Mouse (Mus musculus) liver, embryonic 12.5 days (tissue): Measurements from ENCODE around the gene Hist1h2be. TPM values are rescaled to one million over a fixed set of nuclear protein-coding genes. Genes with fewer than 3 reads are reported as not detected.
"Not testable (repeated sequence)": the region's sequence is repeated elsewhere in the genome, so short reads cannot be mapped to it uniquely, and the experiment has no call there.

ENCODE experiments used
- ATAC-seq: fragments of 200-750 bp; cut with Nextera tagmentation; 2 replicates; pipeline ENCODE4 v1.8.0; 2017; ENCODE audit warnings: moderate number of reproducible peaks, mild to moderate bottlenecking, moderate library complexity
- H3K27ac ChIP-seq: fragments of 300-500 bp; sonication (generic); 2 replicates; pipeline ENCODE4 v1.5.1; 2016; ENCODE audit warnings: mild to moderate bottlenecking
- H3K27me3 ChIP-seq: fragments of 300-500 bp; sonication (generic); replicated peaks from 2 replicates; pipeline ENCODE4 v1.6.1; 2016; ENCODE audit warnings: mild to moderate bottlenecking, moderate library complexity
- H3K36me3 ChIP-seq: fragments of 300-500 bp; sonication (generic); 2 replicates; pipeline ENCODE4 v1.6.1; 2016; ENCODE audit warnings: mild to moderate bottlenecking, moderate library complexity
- H3K4me1 ChIP-seq: fragments of 300-500 bp; sonication (generic); 2 replicates; pipeline ENCODE4 v1.6.1; 2016
- H3K4me2 ChIP-seq: fragments of 300-500 bp; sonication (generic); 2 replicates; pipeline ENCODE4 v1.6.1; 2016; ENCODE audit warnings: mild to moderate bottlenecking, moderate library complexity
- H3K4me3 ChIP-seq: fragments of 300-500 bp; sonication (generic); 2 replicates; pipeline ENCODE4 v1.5.1; 2016; ENCODE audit warnings: mild to moderate bottlenecking, moderate library complexity
- H3K9ac ChIP-seq: fragments of 300-500 bp; sonication (generic); 2 replicates; pipeline ENCODE4 v1.6.1; 2016; ENCODE audit warnings: mild to moderate bottlenecking, moderate library complexity
- H3K9me3 ChIP-seq: fragments of 300-500 bp; sonication (generic); replicated peaks from 2 replicates; pipeline ENCODE4 v1.6.1; 2016; ENCODE audit warnings: mild to moderate bottlenecking, moderate library complexity
- WGBS: fragments of 180-500 bp; shearing (Covaris S2); methylation state at CpG from one replicate; pipeline ENCODE4 v1.1.7; 2016; ENCODE audit not compliant: insufficient replicate concordance; 5-methylcytosine and 5-hydroxymethylcytosine counted together
- polyA plus RNA-seq: library from polyadenylated mRNA; unstranded; fragments of >200 nt; fragmentation: Nextera tagmentation; extraction: Ambion mirVana; gene quantifications from 2 replicates; pipeline ENCODE4 v1.2.1, GENCODE M21; 2016

The Hist1h2be gene
- polyA plus RNA-seq: 2.1 and 2.2 TPM in 2 replicates

DNA sequence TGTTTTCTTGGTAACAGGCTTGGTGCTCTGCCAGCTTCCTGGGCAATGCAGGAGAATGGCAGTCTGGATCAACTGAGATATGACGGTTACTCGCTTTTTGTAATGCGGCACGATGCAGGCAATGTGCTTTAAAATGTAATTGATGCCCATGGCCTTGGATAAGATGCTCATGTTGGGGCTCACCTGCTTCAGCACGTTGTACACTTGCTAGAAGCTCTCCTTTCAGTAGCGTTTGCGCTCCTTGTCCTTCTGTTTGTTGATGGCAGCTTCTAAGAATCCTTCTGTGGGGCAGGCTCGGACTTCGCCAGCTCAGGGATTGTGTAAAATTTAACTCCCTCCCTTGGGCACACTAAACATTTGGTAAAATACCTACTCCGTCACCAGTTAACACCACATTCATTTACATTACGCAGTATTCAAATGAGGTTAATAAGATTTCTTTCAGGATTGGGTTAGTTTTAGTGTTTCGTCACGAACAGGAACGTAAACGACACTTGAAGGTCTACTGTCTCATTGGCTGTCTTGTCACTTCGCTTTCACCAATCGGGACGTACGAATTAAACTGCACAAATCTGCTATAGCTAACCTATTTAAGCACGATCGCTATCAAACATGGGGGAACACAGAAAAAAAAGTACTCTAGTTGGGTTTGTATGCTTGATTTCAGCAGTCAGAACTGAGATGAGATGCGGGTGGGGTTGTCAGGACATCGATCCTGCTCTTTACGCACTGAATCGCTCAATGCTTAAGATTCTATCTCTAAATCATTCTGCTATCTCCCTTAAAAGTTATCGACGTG lies at the start of gene Hist1h2be:
Gene Hist1h2be, minus strand, starts transcription at position 392 of the 799 bp plus-strand sequence.
- peak; percentile 73 for ATAC-seq

DNA sequence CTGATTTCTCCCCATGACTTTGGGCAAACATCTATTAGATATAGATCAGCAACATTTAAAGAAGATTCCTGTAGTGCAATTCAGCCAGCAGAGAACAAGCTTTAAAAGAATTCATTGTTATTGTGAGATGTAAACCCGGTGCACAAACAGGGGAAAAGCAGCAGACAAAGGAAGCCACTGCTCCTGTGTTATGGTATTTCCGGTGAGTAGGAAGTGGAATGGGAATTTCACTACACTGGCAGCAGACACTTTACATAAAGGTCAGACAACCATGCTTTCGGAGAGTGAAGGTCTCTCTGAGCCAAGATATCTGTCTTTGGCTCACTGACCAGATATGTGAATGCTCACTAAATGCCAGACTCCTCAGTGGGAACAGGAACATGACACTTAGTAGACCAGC lies 41.6 kb upstream of the Hist1h2be start:
- no peaks in the 10 kb centered on the region for H3K36me3 ChIP-seq
- peaks cover 14% of the 10 kb centered on the region; the same call in 1 of the 2 replicates for H3K27me3 ChIP-seq
- no peaks in the 10 kb centered on the region for H3K9me3 ChIP-seq
- no peak overlapping the region for H3K4me3 ChIP-seq
- no peak overlapping the region for H3K27ac ChIP-seq
- no peaks in the 10 kb centered on the region for H3K4me1 ChIP-seq
- no peak overlapping the region for H3K4me2 ChIP-seq
- H3K9ac ChIP-seq: no peak overlapping the region
- WGBS: 72% methylated on average over 3 of the region's 3 CpGs
- no peak for ATAC-seq

More for the DNA sequence above, at the start of gene Hist1h2be:
- H3K36me3 ChIP-seq: no peaks in the 10 kb centered on the region
- H3K4me2 ChIP-seq: peak within 1 kb of the TSS; percentile 90
- H3K27me3 ChIP-seq: peaks cover 8% of the 10 kb centered on the region; the same call in 1 of the 2 replicates
- H3K4me3 ChIP-seq: peak within 1 kb of the TSS; percentile 72
- no peaks in the 10 kb centered on the region for H3K9me3 ChIP-seq
- peak within 1 kb of the TSS; percentile 100 for H3K27ac ChIP-seq
- H3K4me1 ChIP-seq: peaks cover 28% of the 10 kb centered on the region
- H3K9ac ChIP-seq: peak within 1 kb of the TSS; percentile 97
- under 1% methylated on average over 27 of the region's 27 CpGs for WGBS

DNA sequence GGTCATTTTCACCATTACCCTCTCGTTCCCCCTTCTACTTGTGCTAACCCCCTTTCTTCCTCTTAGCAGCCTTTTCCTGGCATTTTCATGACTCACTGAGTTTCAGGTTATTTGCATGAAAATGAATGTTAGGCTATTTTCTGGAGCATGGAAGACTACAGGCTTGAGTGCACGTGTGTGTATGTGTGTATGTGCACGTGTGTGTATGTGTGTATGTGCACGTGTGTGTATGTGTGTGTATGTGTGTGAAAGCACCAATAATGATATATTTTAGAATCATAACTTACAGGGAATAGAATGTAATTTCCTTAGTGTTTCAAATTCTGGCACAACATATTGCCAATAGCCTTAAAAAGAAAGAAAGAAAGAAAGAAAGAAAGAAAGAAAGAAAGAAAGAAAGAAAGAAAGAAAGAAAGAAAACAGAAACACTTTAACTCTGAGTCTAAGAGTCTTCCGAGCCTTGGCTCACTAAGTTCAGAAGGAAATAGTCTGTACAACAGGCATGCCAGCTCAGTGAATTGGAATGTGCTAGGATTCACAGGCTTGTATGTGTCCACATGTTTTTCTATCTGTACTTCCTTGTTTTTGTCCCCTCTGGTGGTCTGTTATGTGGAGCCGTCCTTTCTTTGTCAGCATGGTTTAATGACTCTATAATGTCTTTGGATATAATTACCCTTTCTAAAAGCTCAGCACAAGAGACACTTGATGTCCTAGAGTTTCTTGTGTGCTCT lies 38.9 kb upstream of the Hist1h2be start:
- Histone ChIP-seq H3K9ac (no peak overlapping the region), H3K4me2 (no peak overlapping the region), H3K4me3 (no peak overlapping the region), H3K9me3 (no peaks in the 10 kb centered on the region), H3K36me3 (no peaks in the 10 kb centered on the region), H3K27me3 (peaks cover 7% of the 10 kb centered on the region; the same call in 1 of the 2 replicates), H3K27ac (no peak overlapping the region), H3K4me1 (no peaks in the 10 kb centered on the region)
- 50% methylated on average over 6 of the region's 6 CpGs for WGBS
- ATAC-seq: no peak

DNA sequence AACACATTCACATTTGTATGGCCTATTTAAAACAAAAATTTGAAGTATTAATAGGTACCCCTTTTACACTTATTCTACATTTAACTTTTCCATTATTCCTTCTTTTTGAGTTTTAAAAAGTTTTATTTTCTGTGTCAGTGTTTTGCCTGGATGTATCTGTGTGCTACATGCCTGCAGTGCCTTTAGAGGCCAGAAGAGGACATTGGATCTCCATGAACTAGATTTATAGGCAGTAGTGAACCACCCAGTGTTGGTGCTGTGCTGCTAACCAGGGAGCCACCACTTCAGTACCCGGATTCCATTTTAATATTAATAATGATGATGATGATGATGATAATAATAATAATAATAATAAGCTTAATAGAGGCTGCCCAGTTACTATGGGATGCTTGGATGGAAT lies 9.7 kb upstream of the Hist1h2be start:
- no peak overlapping the region for H3K27ac ChIP-seq
- no peaks in the 10 kb centered on the region for H3K36me3 ChIP-seq
- H3K9ac ChIP-seq: no peak overlapping the region
- H3K4me2 ChIP-seq: no peak overlapping the region
- H3K4me1 ChIP-seq: no peaks in the 10 kb centered on the region
- H3K27me3 ChIP-seq: peaks cover under 1% of the 10 kb centered on the region; the same call in 1 of the 2 replicates
- H3K4me3 ChIP-seq: no peak overlapping the region
- no peak for ATAC-seq
- H3K9me3 ChIP-seq: no peaks in the 10 kb centered on the region
- 23% methylated on average over 1 of the region's 1 CpGs for WGBS

DNA sequence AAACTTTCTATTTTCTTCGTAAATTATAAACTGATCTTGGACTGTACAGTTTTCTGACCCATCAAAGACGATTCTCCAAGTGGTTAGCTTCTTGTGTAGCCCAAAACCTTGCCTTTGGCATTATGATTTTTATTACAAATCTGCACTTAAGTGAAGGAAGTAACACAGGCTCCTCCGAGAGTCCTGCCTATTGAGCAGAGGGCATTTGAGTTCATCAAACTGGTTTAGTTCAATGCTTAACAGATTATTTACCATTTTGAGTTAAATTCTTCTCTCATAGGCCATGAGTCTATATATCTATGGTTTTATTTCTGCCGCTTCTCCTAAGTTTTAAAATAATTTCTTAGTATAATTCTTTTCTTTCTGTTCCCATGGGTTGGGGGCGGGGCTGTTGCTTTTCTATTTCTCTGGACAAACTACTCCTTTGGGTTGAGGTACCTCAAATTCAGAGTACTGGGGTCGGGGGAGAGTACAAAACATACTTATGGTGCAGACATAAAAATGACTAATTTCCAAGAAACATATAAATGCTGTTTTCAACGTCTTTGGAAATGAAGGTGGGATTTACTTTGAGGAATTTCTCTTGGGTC lies 2.0 kb upstream of the Hist1h2be start:
- ATAC-seq: no peak

DNA sequence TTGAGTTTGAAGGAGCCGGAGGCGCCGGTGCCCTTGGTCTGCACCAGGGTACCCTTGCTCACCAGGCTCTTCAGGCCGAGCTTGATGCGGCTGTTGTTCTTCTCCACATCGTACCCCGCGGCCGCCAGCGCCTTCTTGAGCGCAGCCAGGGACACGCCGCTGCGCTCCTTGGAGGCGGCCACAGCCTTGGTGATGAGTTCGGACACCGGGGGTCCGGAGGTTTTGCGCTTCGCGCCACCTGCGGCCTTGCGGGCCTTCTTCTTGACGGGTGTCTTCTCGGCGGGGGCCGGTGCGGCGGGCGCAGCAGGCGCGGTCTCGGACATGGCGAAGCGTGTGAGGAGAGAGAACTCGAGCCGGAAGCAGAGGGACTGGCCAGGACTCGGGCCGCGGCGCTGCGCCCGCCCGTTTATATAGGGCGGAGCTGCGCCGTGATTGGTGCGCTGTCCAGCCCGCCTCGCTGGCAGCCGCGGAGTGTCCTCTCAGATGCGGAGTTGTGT lies 1.3 kb upstream of the Hist1h2be start, which contains the start of gene Hist1h1e:
Gene Hist1h1e, minus strand, starts transcription at position 384 of the 497 bp plus-strand sequence.
- not testable (repeated sequence) for H3K9me3 ChIP-seq, H3K27me3 ChIP-seq, H3K36me3 ChIP-seq
- under 1% methylated on average over 53 of the region's 53 CpGs for WGBS
- Histone ChIP-seq H3K27ac (peak within 1 kb of the TSS; percentile 100), H3K4me1 (peaks cover 28% of the 10 kb centered on the region), H3K4me2 (peak within 1 kb of the TSS; percentile 90), H3K9ac (peak within 1 kb of the TSS; percentile 97), H3K4me3 (peak within 1 kb of the TSS; percentile 72)
- peak; percentile 84 for ATAC-seq

More for the DNA sequence above, 2.0 kb upstream of the Hist1h2be start:
- Histone ChIP-seq H3K9ac (peak overlapping the region; percentile 97), H3K27me3 (peaks cover 8% of the 10 kb centered on the region; the same call in 1 of the 2 replicates), H3K9me3 (no peaks in the 10 kb centered on the region), H3K4me3 (peak overlapping the region; percentile 72), H3K27ac (peak overlapping the region; percentile 100), H3K36me3 (no peaks in the 10 kb centered on the region), H3K4me2 (peak overlapping the region; percentile 90), H3K4me1 (peaks cover 28% of the 10 kb centered on the region)
- WGBS: 21% methylated on average over 7 of the region's 7 CpGs

DNA sequence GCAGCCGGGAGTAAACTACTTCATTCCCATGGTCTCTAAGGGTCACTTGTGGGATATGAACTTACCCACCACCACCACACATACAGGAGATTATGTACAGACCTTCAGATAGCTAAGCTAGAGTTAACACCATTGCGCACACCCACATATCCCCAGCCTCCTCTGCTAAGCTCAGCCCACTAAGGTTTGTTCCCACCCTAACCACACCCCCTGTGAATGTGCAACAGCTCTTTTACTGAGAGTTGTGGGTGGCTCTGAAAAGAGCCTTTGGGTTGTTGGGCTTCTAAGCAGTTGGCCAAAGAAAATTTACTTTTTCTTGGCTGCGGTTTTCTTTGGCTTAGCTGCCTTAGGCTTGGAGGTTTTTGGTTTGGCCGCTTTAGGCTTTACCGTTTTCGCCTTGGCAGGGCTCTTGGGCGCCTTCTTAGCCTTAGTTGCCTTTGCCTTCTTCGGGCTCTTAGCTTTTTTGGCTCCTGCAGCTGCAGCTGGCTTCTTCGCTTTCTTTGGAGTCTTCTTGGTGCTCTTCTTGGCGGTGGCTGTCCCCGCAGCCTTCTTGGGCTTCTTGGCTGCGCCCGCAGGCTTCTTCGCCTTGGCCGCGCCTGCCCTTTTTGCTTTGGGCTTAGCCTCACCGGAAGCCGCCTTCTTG lies 729 bp upstream of the Hist1h2be start:
- peak; percentile 84 for ATAC-seq
- Histone ChIP-seq H3K27ac (peak overlapping the region; percentile 100), H3K4me3 (peak overlapping the region; percentile 72), H3K9ac (peak overlapping the region; percentile 97), H3K9me3 (no peaks in the 10 kb centered on the region), H3K36me3 (no peaks in the 10 kb centered on the region), H3K4me2 (peak overlapping the region; percentile 90), H3K4me1 (peaks cover 28% of the 10 kb centered on the region), H3K27me3 (peaks cover 8% of the 10 kb centered on the region; the same call in 1 of the 2 replicates)
- under 1% methylated on average over 18 of the region's 18 CpGs for WGBS

DNA sequence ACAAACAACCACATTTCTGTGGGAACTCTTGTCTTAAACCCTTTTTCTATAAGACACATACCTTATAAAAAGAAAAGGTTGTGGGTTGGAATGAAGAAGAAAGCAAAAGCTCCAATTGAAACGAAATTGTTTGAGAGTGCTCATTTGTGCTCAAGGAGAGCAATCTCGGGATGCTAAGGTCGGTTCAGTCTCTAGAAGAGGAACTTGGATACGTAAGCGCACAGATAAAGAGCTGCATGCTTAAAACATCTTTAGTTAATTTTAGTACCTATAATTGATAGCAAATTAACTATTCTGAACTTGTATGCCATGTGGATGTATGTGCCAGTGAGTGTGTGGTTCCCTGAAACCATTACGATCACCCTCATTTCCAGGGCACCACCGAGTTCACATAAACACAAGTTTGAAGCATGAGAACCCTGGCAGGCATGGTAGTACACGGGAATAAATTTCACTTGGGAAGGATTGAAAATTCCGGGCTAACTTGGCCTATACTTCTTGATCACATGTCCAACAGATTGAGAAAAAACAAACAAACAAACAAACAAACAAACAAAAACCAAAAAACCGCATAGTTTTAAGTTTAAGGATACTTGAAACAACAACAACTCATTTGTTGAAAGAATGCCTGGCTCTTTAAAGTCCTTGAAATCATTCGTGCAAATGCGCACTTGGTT lies 730 bp downstream of the Hist1h2be start:
- Histone ChIP-seq H3K4me2 (peak overlapping the region; percentile 90), H3K4me3 (peak overlapping the region; percentile 72), H3K4me1 (peaks cover 28% of the 10 kb centered on the region), H3K9ac (peak overlapping the region; percentile 97), H3K36me3 (no peaks in the 10 kb centered on the region), H3K9me3 (no peaks in the 10 kb centered on the region), H3K27ac (peak overlapping the region; percentile 100), H3K27me3 (peaks cover 3% of the 10 kb centered on the region; the same call in 1 of the 2 replicates)
- no peak for ATAC-seq
- 29% methylated on average over 12 of the region's 12 CpGs for WGBS

DNA sequence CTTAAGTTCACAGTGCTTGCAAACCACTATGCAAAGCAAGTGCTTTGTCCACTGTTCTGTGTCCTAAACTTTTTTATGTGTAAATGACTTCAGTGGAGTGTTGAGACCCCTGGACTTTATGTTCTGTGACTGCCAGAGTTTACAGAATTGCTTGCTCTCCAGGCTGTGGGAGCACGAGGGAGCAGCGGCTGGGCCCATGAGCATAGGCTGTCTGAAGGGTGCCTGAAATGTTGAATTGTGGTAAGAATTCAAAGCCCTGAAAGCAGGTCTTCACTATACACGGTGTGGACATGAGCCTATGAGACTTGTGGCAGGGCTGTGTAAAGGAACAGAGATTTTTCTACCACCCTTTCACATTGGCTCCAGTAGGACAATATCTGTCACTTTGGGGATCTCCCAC lies 9.3 kb downstream of the Hist1h2be start:
- Histone ChIP-seq H3K4me2 (no peak overlapping the region), H3K36me3 (peaks cover 14% of the 10 kb centered on the region), H3K27me3 (no peaks in the 10 kb centered on the region), H3K27ac (peak overlapping the region; percentile 53), H3K9me3 (no peaks in the 10 kb centered on the region), H3K4me1 (peaks cover 26% of the 10 kb centered on the region), H3K4me3 (no peak overlapping the region), H3K9ac (no peak overlapping the region)
- no peak for ATAC-seq
- 82% methylated on average over 3 of the region's 3 CpGs for WGBS

DNA sequence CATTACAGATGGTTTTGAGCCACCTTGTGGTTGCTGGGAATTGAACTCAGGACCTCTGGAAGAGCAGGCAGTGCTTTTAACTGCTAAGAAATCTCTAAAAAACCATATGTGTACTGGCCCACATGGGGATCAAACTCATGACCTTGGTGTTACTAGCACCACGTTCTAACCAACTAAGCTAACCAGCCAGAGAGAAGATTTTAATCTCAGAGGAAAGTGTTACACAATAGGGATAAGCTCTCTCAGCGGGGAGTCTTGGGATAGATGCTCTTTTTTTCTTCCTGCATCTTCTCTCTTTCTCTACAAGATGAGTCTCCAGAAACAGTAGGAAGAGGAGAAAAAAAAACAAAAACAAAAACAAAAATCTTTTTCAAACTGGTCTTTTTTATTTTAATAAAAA lies 10.5 kb downstream of the Hist1h2be start:
- Histone ChIP-seq H3K4me1 (peaks cover 26% of the 10 kb centered on the region), H3K4me2 (no peak overlapping the region), H3K36me3 (peaks cover 14% of the 10 kb centered on the region), H3K9ac (no peak overlapping the region), H3K27me3 (no peaks in the 10 kb centered on the region), H3K9me3 (no peaks in the 10 kb centered on the region), H3K4me3 (no peak overlapping the region), H3K27ac (peak overlapping the region; percentile 86; the same call in 1 of the 2 replicates)
- no peak for ATAC-seq
- WGBS: 52% methylated on average over 2 of the region's 2 CpGs

DNA sequence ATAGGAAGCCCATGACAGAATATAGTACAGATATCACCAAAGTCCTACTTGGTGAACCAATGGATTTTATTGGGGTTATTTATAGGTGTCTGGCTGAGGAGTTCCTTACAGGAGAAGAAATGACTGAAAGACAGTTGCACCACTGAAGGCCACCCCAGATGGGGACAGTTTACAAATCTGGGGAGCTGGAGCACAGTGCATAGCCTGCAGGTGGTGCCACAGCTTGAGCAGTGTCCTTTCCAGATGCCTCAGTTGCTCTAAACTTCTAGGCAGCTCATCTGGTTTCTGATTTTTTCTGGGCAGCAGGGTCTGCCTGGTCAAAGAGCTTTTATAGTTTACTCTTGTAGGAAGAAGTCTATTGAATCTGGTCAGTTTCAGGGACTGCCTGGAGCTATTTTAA lies 11.1 kb downstream of the Hist1h2be start:
- Histone ChIP-seq H3K4me2 (peak overlapping the region; percentile 43), H3K4me3 (no peak overlapping the region), H3K27me3 (no peaks in the 10 kb centered on the region), H3K36me3 (peaks cover 14% of the 10 kb centered on the region), H3K9me3 (no peaks in the 10 kb centered on the region), H3K27ac (peak overlapping the region; percentile 86), H3K9ac (peak overlapping the region; percentile 31; the same call in 1 of the 2 replicates), H3K4me1 (peaks cover 26% of the 10 kb centered on the region)
- peak; percentile 28; the same call in 1 of the 2 replicates for ATAC-seq
